In genomic region chr11:101610445-101610844, GRCm38 (mm10) we compare ENCODE assay signal across 18 mouse cellular contexts. TPM values are rescaled to one million over a fixed set of nuclear protein-coding genes. Genes with fewer than 3 reads are reported as not detected.
DNase-seq lines count a peak whose midpoint lies in the region; ATAC-seq lines count a peak whose summit lies in the region.
"Had no signal": no experiment of that assay in that cellular context is flagged by ENCODE, and none has a peak within 500 bp of the region (broad histone marks: within the 10 kb centered on the region; RNA-seq: fewer than 3 reads in every experiment).

No protein-coding gene starts in this region.

- WGBS in kidney, embryonic 16.5 days = 22% methylated on average over 11 of the region's 11 CpGs
- 19% methylated on average over 11 of the region's 11 CpGs for WGBS in intestine, embryonic 15.5 days
- 25% methylated on average over 11 of the region's 11 CpGs for WGBS in stomach, embryonic 14.5 days

- no peaks in the 10 kb centered on the region for H3K9me3 ChIP-seq in kidney, embryonic 16.5 days (ENCODE audit: low read length)
- H3K9me3 ChIP-seq in intestine, embryonic 15.5 days = no peaks in the 10 kb centered on the region
- no peaks in the 10 kb centered on the region for H3K9me3 ChIP-seq in stomach, embryonic 14.5 days (ENCODE audit: control insufficient read depth, low read depth, low read length)
- H3K9me3 ChIP-seq: embryonic facial prominence, embryonic 13.5 days; limb, embryonic 15.5 days had no signal

- DNase-seq in embryo, embryonic 11 days = peak; percentile 7
- DNase-seq in embryo, embryonic 10 days (ENCODE audit: low spot score) = no peak
- no peak for DNase-seq in kidney, adult 18-20 months
- no peak for DNase-seq in cerebellum, postnatal 10 days
- no peak for DNase-seq in right cerebral cortex, postnatal 25 days
- DNase-seq: adrenal gland, adult 8-10 months; gastrocnemius, postnatal 14 days; thymus, postnatal 36 days had no signal

- H3K27me3 ChIP-seq in kidney, embryonic 16.5 days (ENCODE audit: insufficient read depth, low read length) = no peaks in the 10 kb centered on the region
- H3K27me3 ChIP-seq in intestine, embryonic 15.5 days (replicated peaks) = no peaks in the 10 kb centered on the region
- H3K27me3 ChIP-seq in stomach, embryonic 14.5 days (ENCODE audit: control insufficient read depth, insufficient read depth, low read length) = no peaks in the 10 kb centered on the region
- H3K27me3 ChIP-seq: embryonic facial prominence, embryonic 13.5 days; limb, embryonic 15.5 days had no signal

- H3K9ac ChIP-seq in kidney, embryonic 16.5 days (replicated peaks; ENCODE audit: low read length) = no peak overlapping the region
- H3K9ac ChIP-seq in intestine, embryonic 15.5 days = no peak overlapping the region
- H3K9ac ChIP-seq in stomach, embryonic 14.5 days (replicated peaks; ENCODE audit: low read depth, low read length) = no peak overlapping the region
- H3K9ac ChIP-seq: embryonic facial prominence, embryonic 13.5 days; limb, embryonic 15.5 days had no signal

- H3K4me2 ChIP-seq in kidney, embryonic 16.5 days (replicated peaks; ENCODE audit: low read depth, low read length) = peak overlapping the region; percentile 16; the same call in 1 of the 2 replicates
- H3K4me2 ChIP-seq in intestine, embryonic 15.5 days (replicated peaks) = no peak overlapping the region
- 0 out of 2 replicates have a peak overlapping the region, but pooled peaks have one; percentile 3 for H3K4me2 ChIP-seq in stomach, embryonic 14.5 days (replicated peaks; ENCODE audit: low read depth, low read length)
- H3K4me2 ChIP-seq: embryonic facial prominence, embryonic 13.5 days; limb, embryonic 15.5 days had no signal

- no peak overlapping the region for H3K4me3 ChIP-seq in kidney, embryonic 16.5 days (ENCODE audit: low read length)
- no peak overlapping the region for H3K4me3 ChIP-seq in intestine, embryonic 15.5 days (replicated peaks)
- H3K4me3 ChIP-seq in stomach, embryonic 14.5 days (ENCODE audit: low read depth, low read length) = no peak overlapping the region
- H3K4me3 ChIP-seq: embryonic facial prominence, embryonic 13.5 days; left cerebral cortex, adult 2 months; limb, embryonic 15.5 days had no signal

- no peak for ATAC-seq in kidney, embryonic 16.5 days (ENCODE audit: low FRiP score, low TSS enrichment)
- ATAC-seq in intestine, embryonic 15.5 days = peak; percentile 63; the same call in 1 of the 2 replicates
- ATAC-seq in stomach, embryonic 14.5 days (ENCODE audit: insufficient number of reproducible peaks, insufficient read depth, low FRiP score, low read depth) = no peak
- ATAC-seq: forebrain, embryonic 14.5 days; hindbrain, postnatal 0 days had no signal

- no peak overlapping the region for H3K27ac ChIP-seq in kidney, embryonic 16.5 days (ENCODE audit: low read length)
- H3K27ac ChIP-seq in intestine, embryonic 15.5 days = no peak overlapping the region
- no peak overlapping the region for H3K27ac ChIP-seq in stomach, embryonic 14.5 days (ENCODE audit: low read length)
- H3K27ac ChIP-seq: embryonic facial prominence, embryonic 13.5 days; hindbrain, postnatal 0 days; left cerebral cortex, adult 2 months; limb, embryonic 15.5 days had no signal

- peaks cover 7% of the 10 kb centered on the region; the same call in 1 of the 2 replicates for H3K4me1 ChIP-seq in kidney, embryonic 16.5 days (ENCODE audit: insufficient read depth, low read length)
- H3K4me1 ChIP-seq in intestine, embryonic 15.5 days (replicated peaks) = 0 out of 2 replicates have a peak, but pooled peaks cover 7% of the 10 kb centered on the region
- no peaks in the 10 kb centered on the region for H3K4me1 ChIP-seq in stomach, embryonic 14.5 days (ENCODE audit: control insufficient read depth, insufficient read depth, low read length)
- H3K4me1 ChIP-seq: limb, embryonic 15.5 days had no signal

- no peaks in the 10 kb centered on the region for H3K36me3 ChIP-seq in kidney, embryonic 16.5 days (ENCODE audit: insufficient read depth, low read length)
- H3K36me3 ChIP-seq in intestine, embryonic 15.5 days = no peaks in the 10 kb centered on the region
- H3K36me3 ChIP-seq in stomach, embryonic 14.5 days (ENCODE audit: control insufficient read depth, insufficient read depth, low read length) = no peaks in the 10 kb centered on the region
- H3K36me3 ChIP-seq: embryonic facial prominence, embryonic 13.5 days; limb, embryonic 15.5 days had no signal

RNA-seq across cellular contexts. Expression of gene Gm11634, which starts 11.4 kb away (rescaled TPM):
- polyA plus RNA-seq in kidney, embryonic 16.5 days (2015; fragmentation: Nextera tagmentation; extraction: Ambion mirVana) = not detected in 2 replicates
- polyA plus RNA-seq in intestine, embryonic 15.5 days (2015; fragmentation: Nextera tagmentation; extraction: Ambion mirVana) = not detected in 2 replicates
- polyA plus RNA-seq in stomach, embryonic 14.5 days (2014; fragmentation: Nextera tagmentation; extraction: Ambion mirVana) = not detected in 2 replicates
- polyA plus RNA-seq: embryonic facial prominence, embryonic 13.5 days; forebrain, embryonic 14.5 days; hindbrain, postnatal 0 days; large intestine, adult 2 months; limb, embryonic 15.5 days; spleen, adult 2 months had no signal

RNA-seq across cellular contexts. Expression of gene Rdm1, which starts 16.6 kb away (rescaled TPM):
- polyA plus RNA-seq in kidney, embryonic 16.5 days (2015; fragmentation: Nextera tagmentation; extraction: Ambion mirVana) = 41.7 and 43.1 TPM in 2 replicates
- 34.5 and 35.8 TPM in 2 replicates for polyA plus RNA-seq in intestine, embryonic 15.5 days (2015; fragmentation: Nextera tagmentation; extraction: Ambion mirVana)
- 38.3 and 47.5 TPM in 2 replicates for polyA plus RNA-seq in stomach, embryonic 14.5 days (2014; fragmentation: Nextera tagmentation; extraction: Ambion mirVana)

RNA-seq across cellular contexts. Expression of gene Tmem106a, which starts 28.4 kb away (rescaled TPM):
- polyA plus RNA-seq in kidney, embryonic 16.5 days (2015; fragmentation: Nextera tagmentation; extraction: Ambion mirVana) = 7.0 and 8.2 TPM in 2 replicates
- 21.6 and 22.0 TPM in 2 replicates for polyA plus RNA-seq in intestine, embryonic 15.5 days (2015; fragmentation: Nextera tagmentation; extraction: Ambion mirVana)
- polyA plus RNA-seq in stomach, embryonic 14.5 days (2014; fragmentation: Nextera tagmentation; extraction: Ambion mirVana) = 5.9 and 6.7 TPM in 2 replicates

RNA-seq across cellular contexts. Expression of gene Arl4d, which starts 54.9 kb away (rescaled TPM):
- polyA plus RNA-seq in kidney, embryonic 16.5 days (2015; fragmentation: Nextera tagmentation; extraction: Ambion mirVana) = 5.1 and 6.4 TPM in 2 replicates
- 7.6 and 7.8 TPM in 2 replicates for polyA plus RNA-seq in intestine, embryonic 15.5 days (2015; fragmentation: Nextera tagmentation; extraction: Ambion mirVana)
- 6.4 and 8.1 TPM in 2 replicates for polyA plus RNA-seq in stomach, embryonic 14.5 days (2014; fragmentation: Nextera tagmentation; extraction: Ambion mirVana)

RNA-seq across cellular contexts. Expression of gene Nbr1, which starts 58.5 kb away (rescaled TPM):
- polyA plus RNA-seq in kidney, embryonic 16.5 days (2015; fragmentation: Nextera tagmentation; extraction: Ambion mirVana) = 84.7 and 90.0 TPM in 2 replicates
- polyA plus RNA-seq in intestine, embryonic 15.5 days (2015; fragmentation: Nextera tagmentation; extraction: Ambion mirVana) = 57.0 and 61.2 TPM in 2 replicates
- 59.8 and 62.0 TPM in 2 replicates for polyA plus RNA-seq in stomach, embryonic 14.5 days (2014; fragmentation: Nextera tagmentation; extraction: Ambion mirVana)
